Mouse (Mus musculus) kidney, embryonic 16.5 days (tissue): Measurements from ENCODE around the gene St5. TPM values are rescaled to one million over a fixed set of nuclear protein-coding genes. Genes with fewer than 3 reads are reported as not detected.
A peak's percentile ranks its signal among the peaks of the same experiment; 100 is the strongest.

Experiments used
- ATAC-seq: fragments of 200-750 bp; cut with Nextera tagmentation; 2 replicates; pipeline ENCODE4 v1.8.0; 2017; ENCODE audit warnings: moderate TSS enrichment; ENCODE audit not compliant: low FRiP score, low TSS enrichment
- H3K27ac ChIP-seq: fragments of 300-500 bp; sonication (generic); 2 replicates; pipeline ENCODE4 v1.5.1; 2014; ENCODE audit warnings: low read length
- H3K27me3 ChIP-seq: fragments of 300-500 bp; sonication (generic); 2 replicates; pipeline ENCODE4 v1.6.1; 2014; ENCODE audit warnings: low read length, control low read depth, mixed read lengths; ENCODE audit not compliant: insufficient read depth
- H3K36me3 ChIP-seq: fragments of 300-500 bp; sonication (generic); 2 replicates; pipeline ENCODE4 v1.6.1; 2014; ENCODE audit warnings: low read length, control low read depth, mixed read lengths; ENCODE audit not compliant: insufficient read depth
- H3K4me1 ChIP-seq: fragments of 300-500 bp; sonication (generic); 2 replicates; pipeline ENCODE4 v1.6.1; 2014; ENCODE audit warnings: low read length, control low read depth, mixed read lengths; ENCODE audit not compliant: insufficient read depth
- H3K4me2 ChIP-seq: fragments of 300-500 bp; sonication (generic); replicated peaks from 2 replicates; pipeline ENCODE4 v1.6.1; 2014; ENCODE audit warnings: low read depth, low read length
- H3K4me3 ChIP-seq: fragments of 300-500 bp; sonication (generic); 2 replicates; pipeline ENCODE4 v1.5.1; 2014; ENCODE audit warnings: mild to moderate bottlenecking, low read length
- H3K9ac ChIP-seq: fragments of 300-500 bp; sonication (generic); replicated peaks from 2 replicates; pipeline ENCODE4 v1.6.1; 2014; ENCODE audit warnings: low read length
- H3K9me3 ChIP-seq: fragments of 300-500 bp; sonication (generic); 2 replicates; pipeline ENCODE4 v1.6.1; 2016; ENCODE audit warnings: low read length, control low read depth
- WGBS: fragments of 180-500 bp; shearing (Covaris S2); extraction: QIAGEN DNeasy Blood & Tissue Kit; methylation state at CpG from one replicate; pipeline ENCODE4 v1.1.7; 2014; 5-methylcytosine and 5-hydroxymethylcytosine counted together
- polyA plus RNA-seq: library from polyadenylated mRNA; unstranded; fragments of >200 nt; fragmentation: Nextera tagmentation; extraction: Ambion mirVana; gene quantifications from 2 replicates; pipeline ENCODE4 v1.2.1, GENCODE M21; 2015

St5 gene
- polyA plus RNA-seq, 1 experiment from 2014 or later = 38.0 TPM

GRCm38 (mm10) chr7:109527536-109527935 lies 175.9 kb downstream of the St5 start:
- Histone ChIP-seq H3K27me3 (no peaks in the 10 kb centered on the region), H3K4me3 (no peak overlapping the region), H3K4me2 (no peak overlapping the region), H3K4me1 (no peaks in the 10 kb centered on the region), H3K9ac (no peak overlapping the region), H3K9me3 (no peaks in the 10 kb centered on the region), H3K27ac (no peak overlapping the region), H3K36me3 (peaks cover 43% of the 10 kb centered on the region)
- ATAC-seq = no peak
- 66% methylated on average over 3 of the region's 3 CpGs for WGBS

DNA sequence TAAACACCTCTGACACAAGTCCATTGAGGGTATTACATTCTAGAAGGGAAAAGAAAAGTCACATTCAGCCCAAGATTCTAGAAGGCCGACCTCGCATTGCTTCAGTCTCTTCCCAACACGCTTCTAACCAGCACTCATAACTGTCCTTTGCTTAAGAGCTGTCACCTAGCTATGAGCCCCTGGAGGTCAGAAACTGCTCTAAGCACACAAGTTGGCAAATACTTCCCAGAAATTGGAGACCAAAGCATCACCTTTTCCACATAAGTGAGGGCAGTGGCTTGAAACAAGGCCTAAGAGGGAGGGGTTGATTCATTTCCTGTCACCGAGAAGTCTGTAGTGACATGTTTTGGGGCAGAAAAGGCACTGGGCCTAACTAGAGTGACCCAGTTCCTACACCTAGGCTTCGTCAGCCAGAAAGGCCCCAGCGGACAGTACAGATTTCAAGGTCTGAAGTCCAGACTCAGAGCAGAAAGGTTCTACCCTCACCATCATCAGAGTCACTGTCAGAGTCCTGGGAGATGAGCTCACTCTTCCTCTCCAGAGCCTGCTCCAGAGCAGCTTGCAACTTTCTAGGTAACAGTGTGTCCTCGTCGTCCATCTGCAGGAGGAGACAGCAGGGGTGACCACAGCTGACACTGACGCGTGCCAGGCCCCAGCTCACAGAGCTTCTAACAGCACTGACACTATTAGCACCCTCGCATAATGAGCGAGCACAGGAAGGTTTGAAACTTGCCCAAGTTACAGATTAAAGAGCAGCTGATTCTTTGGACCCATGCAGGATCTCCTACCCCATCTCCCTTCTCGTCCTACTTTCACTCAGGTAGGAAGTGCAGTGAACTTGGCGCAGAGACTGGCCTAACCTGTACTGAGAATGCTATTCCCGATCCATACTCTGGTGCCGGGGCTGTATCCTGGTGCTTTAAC lies 177.4 kb downstream of the St5 start:
- peaks cover 53% of the 10 kb centered on the region for H3K36me3 ChIP-seq
- no peak overlapping the region for H3K9ac ChIP-seq
- peaks cover 7% of the 10 kb centered on the region for H3K4me1 ChIP-seq
- no peaks in the 10 kb centered on the region for H3K27me3 ChIP-seq
- ATAC-seq = 0 out of 2 replicates have a peak, but pooled peaks have one; percentile 14
- H3K4me3 ChIP-seq = no peak overlapping the region
- peak overlapping the region; percentile 54; the same call in 1 of the 2 replicates for H3K27ac ChIP-seq
- WGBS = 67% methylated on average over 16 of the region's 16 CpGs
- no peaks in the 10 kb centered on the region for H3K9me3 ChIP-seq
- no peak overlapping the region for H3K4me2 ChIP-seq

DNA sequence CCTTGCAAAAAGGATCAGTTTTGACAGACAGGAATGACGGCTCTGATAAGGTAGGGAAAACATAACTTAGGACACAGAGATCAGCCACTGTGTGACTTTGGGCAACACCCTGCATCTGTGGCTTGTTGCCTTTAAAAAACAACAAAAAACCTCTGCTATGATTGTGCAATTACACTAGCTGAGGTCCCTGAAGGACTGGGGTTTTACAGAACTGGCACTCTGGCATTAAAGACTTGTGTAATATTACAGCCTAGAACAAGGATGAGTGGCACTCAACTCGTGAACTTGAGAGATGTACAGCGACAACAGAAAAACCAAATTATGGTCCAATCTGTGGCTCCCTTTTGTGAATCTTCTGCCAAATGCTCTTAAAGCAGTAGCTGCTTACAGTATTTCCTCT lies 178.6 kb downstream of the St5 start:
- peaks cover 52% of the 10 kb centered on the region for H3K36me3 ChIP-seq
- peaks cover 18% of the 10 kb centered on the region for H3K4me1 ChIP-seq
- 81% methylated on average over 3 of the region's 3 CpGs for WGBS
- no peaks in the 10 kb centered on the region for H3K9me3 ChIP-seq
- H3K27me3 ChIP-seq = no peaks in the 10 kb centered on the region
- H3K4me3 ChIP-seq = no peak overlapping the region
- no peak overlapping the region for H3K27ac ChIP-seq
- no peak for ATAC-seq
- H3K9ac ChIP-seq = no peak overlapping the region
- H3K4me2 ChIP-seq = no peak overlapping the region

DNA sequence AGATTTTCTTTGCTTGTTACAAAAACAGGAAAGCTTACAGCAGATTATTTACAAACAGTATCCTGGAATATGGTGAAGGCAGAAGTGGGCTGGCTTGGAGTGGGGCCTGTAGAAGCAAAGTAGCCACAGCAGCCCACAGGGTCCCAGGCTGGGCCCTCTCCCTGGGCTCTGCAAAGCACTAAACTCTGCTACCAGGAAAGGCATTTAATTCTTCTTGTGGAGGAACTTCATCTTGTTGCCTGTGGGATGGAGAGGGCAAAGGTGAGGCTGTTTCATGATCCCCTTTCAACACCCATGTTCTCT lies 179.0 kb downstream of the St5 start:
- Histone ChIP-seq H3K36me3 (peaks cover 52% of the 10 kb centered on the region), H3K4me1 (peaks cover 18% of the 10 kb centered on the region), H3K27me3 (no peaks in the 10 kb centered on the region), H3K27ac (no peak overlapping the region), H3K9ac (no peak overlapping the region), H3K4me3 (no peak overlapping the region), H3K4me2 (no peak overlapping the region), H3K9me3 (no peaks in the 10 kb centered on the region)
- no peak for ATAC-seq

GRCm38 (mm10) chr7:109523741-109524441 lies 179.5 kb downstream of the St5 start:
- H3K9me3 ChIP-seq = no peaks in the 10 kb centered on the region
- no peaks in the 10 kb centered on the region for H3K27me3 ChIP-seq
- H3K9ac ChIP-seq = no peak overlapping the region
- H3K4me1 ChIP-seq = peaks cover 18% of the 10 kb centered on the region
- 71% methylated on average over 6 of the region's 6 CpGs for WGBS
- no peak for ATAC-seq
- peaks cover 52% of the 10 kb centered on the region for H3K36me3 ChIP-seq
- H3K4me3 ChIP-seq = no peak overlapping the region
- no peak overlapping the region for H3K4me2 ChIP-seq
- no peak overlapping the region for H3K27ac ChIP-seq

- ATAC-seq = no peak
- Histone ChIP-seq H3K4me2 (no peak overlapping the region), H3K27me3 (no peaks in the 10 kb centered on the region), H3K36me3 (peaks cover 52% of the 10 kb centered on the region), H3K27ac (no peak overlapping the region), H3K4me3 (no peak overlapping the region), H3K9me3 (no peaks in the 10 kb centered on the region), H3K9ac (no peak overlapping the region), H3K4me1 (peaks cover 18% of the 10 kb centered on the region)
- 68% methylated on average over 2 of the region's 2 CpGs for WGBS
Measured at GRCm38 (mm10) chr7:109523304-109523703, 180.1 kb downstream of the St5 start.

- H3K27ac ChIP-seq = no peak overlapping the region
- no peak overlapping the region for H3K4me2 ChIP-seq
- H3K4me3 ChIP-seq = no peak overlapping the region; the same call in 1 of the 2 replicates
- no peaks in the 10 kb centered on the region for H3K27me3 ChIP-seq
- no peak overlapping the region; the same call in 1 of the 2 replicates for H3K9ac ChIP-seq
- H3K9me3 ChIP-seq = no peaks in the 10 kb centered on the region
- H3K4me1 ChIP-seq = peaks cover 25% of the 10 kb centered on the region
- WGBS = 80% methylated on average over 5 of the region's 5 CpGs
- ATAC-seq = no peak
- peaks cover 52% of the 10 kb centered on the region for H3K36me3 ChIP-seq
Measured at GRCm38 (mm10) chr7:109522084-109522483, 181.3 kb downstream of the St5 start.

DNA sequence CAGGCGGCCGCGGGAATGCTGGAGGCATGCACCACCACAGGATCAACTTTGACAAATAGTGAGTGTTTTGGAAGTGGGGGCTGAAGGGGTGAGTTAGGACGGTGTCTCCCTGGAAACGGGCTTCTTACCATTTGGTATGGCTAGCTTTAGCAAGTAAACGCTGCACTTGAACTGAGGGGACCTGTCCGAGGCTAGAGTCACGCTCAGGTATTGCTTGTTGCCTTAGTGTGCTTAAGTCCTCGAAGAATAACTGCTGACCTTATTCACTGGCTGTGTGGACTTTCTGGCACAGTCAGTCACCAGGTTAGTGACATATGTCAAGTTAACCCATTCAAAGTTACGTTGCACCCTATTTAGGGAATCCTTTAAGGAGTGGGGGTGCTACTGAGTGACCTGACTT lies 183.5 kb downstream of the St5 start:
- peaks cover 25% of the 10 kb centered on the region for H3K4me1 ChIP-seq
- H3K9me3 ChIP-seq = no peaks in the 10 kb centered on the region
- peak overlapping the region; percentile 98 for H3K4me3 ChIP-seq
- no peak for ATAC-seq
- H3K27me3 ChIP-seq = no peaks in the 10 kb centered on the region
- peaks cover 46% of the 10 kb centered on the region for H3K36me3 ChIP-seq
- peak overlapping the region; percentile 100 for H3K9ac ChIP-seq
- peak overlapping the region; percentile 92 for H3K27ac ChIP-seq
- H3K4me2 ChIP-seq = peak overlapping the region; percentile 82
- WGBS = 3% methylated on average over 10 of the region's 10 CpGs

DNA sequence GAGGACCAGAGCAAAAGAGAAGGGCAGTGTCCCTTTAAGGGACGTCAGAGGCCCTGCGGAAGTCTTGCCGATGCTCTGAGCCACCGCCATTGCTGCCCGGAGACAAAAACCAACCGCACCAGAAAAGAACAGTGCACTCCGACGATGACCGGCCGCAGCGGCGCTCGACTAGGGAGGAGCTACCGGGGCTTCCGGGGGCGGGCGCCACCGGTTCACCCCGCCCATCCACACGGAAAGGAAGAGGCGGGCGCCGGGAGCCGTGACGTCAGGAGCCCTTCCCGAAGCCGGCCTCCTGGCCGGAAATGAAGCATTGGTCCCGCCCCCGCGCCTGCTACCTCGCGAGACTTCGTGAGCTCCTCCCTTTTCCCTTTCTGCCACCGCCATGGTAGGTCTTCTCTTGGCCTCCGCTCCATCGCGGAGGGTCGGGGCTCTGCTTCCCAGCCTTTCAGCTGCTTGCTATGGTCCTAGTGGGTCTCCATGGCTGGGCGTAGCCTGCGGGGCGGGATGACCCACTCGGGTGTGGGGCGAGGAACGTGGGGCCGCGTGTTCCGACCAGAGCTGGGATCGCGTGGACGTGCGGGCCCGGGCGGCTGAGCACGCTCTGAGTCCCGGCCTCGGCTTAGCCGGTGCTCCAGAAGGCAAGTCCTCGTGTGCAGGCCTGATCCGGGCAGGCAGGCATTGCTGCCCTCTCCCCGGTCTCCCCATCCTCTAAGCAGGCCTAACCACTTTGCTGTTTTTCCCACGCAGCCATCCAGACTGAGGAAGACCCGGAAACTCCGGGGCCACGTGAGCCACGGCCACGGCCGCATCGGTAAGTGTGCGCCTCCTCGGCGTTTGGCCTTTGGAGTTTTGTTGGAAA lies 184.3 kb downstream of the St5 start, which contains the start of gene Rpl27a:
Rpl27a (plus strand) TSS at position 310 of the 859 bp plus-strand sequence.
- Histone ChIP-seq H3K9me3 (no peaks in the 10 kb centered on the region), H3K27ac (peak within 1 kb of the TSS; percentile 99), H3K4me3 (peak within 1 kb of the TSS; percentile 98), H3K27me3 (no peaks in the 10 kb centered on the region), H3K4me1 (peaks cover 25% of the 10 kb centered on the region), H3K36me3 (peaks cover 37% of the 10 kb centered on the region), H3K4me2 (peak within 1 kb of the TSS; percentile 82), H3K9ac (peak within 1 kb of the TSS; percentile 100)
- WGBS = under 1% methylated on average over 72 of the region's 72 CpGs
- ATAC-seq = peak; percentile 94
